Mouse (Mus musculus) bone marrow, adult 2 months (tissue): Measurements from ENCODE around the gene Tpo. TPM values are rescaled to one million over a fixed set of nuclear protein-coding genes. Genes with fewer than 3 reads are reported as not detected.

Experiments used
- H3K27ac ChIP-seq: fragments of 200-500 bp; 2 replicates; pipeline ENCODE4 v1.5.1; 2012; ENCODE audit warnings: low read depth, mild to moderate bottlenecking, control low read depth, inconsistent platforms, low read length; ENCODE audit not compliant: control insufficient read depth, poor library complexity, insufficient read depth
- H3K4me1 ChIP-seq: fragments of 200-500 bp; 2 replicates; pipeline ENCODE4 v1.6.1; 2011; ENCODE audit warnings: low read length; ENCODE audit not compliant: control insufficient read depth, insufficient read depth
- H3K4me3 ChIP-seq: fragments of 200-500 bp; replicated peaks from 2 replicates; pipeline ENCODE3; 2011; ENCODE audit warnings: mild to moderate bottlenecking, low read depth, low read length, control low read depth; ENCODE audit not compliant: control insufficient read depth
- CTCF ChIP-seq: fragments of 200-500 bp; IDR thresholded peaks from 2 replicates; pipeline ENCODE4 v1.5.1; 2011; ENCODE audit warnings: low read length, control low read depth; ENCODE audit not compliant: control insufficient read depth, insufficient read depth
- POLR2A ChIP-seq: fragments of 200-500 bp; IDR thresholded peaks from 2 replicates; pipeline ENCODE4 v1.6.1; 2011; ENCODE audit warnings: low read depth, mild to moderate bottlenecking, control low read depth, low read length, borderline replicate concordance; ENCODE audit not compliant: control insufficient read depth
- WGBS: fragments of 180-500 bp; shearing (Covaris S2); methylation state at CpG from one replicate; pipeline ENCODE4 v1.1.7; 2018; 5-methylcytosine and 5-hydroxymethylcytosine counted together
- polyA plus RNA-seq: library from polyadenylated mRNA; stranded (reverse); fragments of >200 nt; gene quantifications from 2 replicates; pipeline ENCODE4 v1.2.4, GENCODE M21; 2011; ENCODE audit warnings: low replicate concordance; ENCODE audit not compliant: missing spikeins, insufficient read depth, insufficient read length

The Tpo gene
- polyA plus RNA-seq, 1 experiment = not detected

- TF ChIP-seq POLR2A = no peak
- no peak for TF ChIP-seq CTCF
- Histone ChIP-seq H3K27ac (no peak overlapping the region), H3K4me1 (no peaks in the 10 kb centered on the region), H3K4me3 (no peak overlapping the region)
- 83% methylated on average over 3 of the region's 3 CpGs for WGBS
Measured at GRCm38 (mm10) chr12:30160475-30160874, 28.1 kb upstream of the Tpo start.

GRCm38 (mm10) chr12:30159788-30160187 lies 27.4 kb upstream of the Tpo start:
- Histone ChIP-seq H3K4me1 (no peaks in the 10 kb centered on the region), H3K4me3 (no peak overlapping the region), H3K27ac (no peak overlapping the region)
- 77% methylated on average over 8 of the region's 8 CpGs for WGBS
- TF ChIP-seq CTCF = no peak
- no peak for TF ChIP-seq POLR2A

GRCm38 (mm10) chr12:30154079-30154673 lies 21.8 kb upstream of the Tpo start:
- Histone ChIP-seq H3K27ac (no peak overlapping the region), H3K4me1 (no peaks in the 10 kb centered on the region), H3K4me3 (no peak overlapping the region)
- WGBS = 68% methylated on average over 7 of the region's 7 CpGs
- TF ChIP-seq POLR2A (no peak), CTCF (no peak)

GRCm38 (mm10) chr12:30142085-30142484 lies 9.7 kb upstream of the Tpo start:
- 43% methylated on average over 3 of the region's 3 CpGs for WGBS
- TF ChIP-seq CTCF = no peak
- TF ChIP-seq POLR2A = no peak
- Histone ChIP-seq H3K4me1 (no peaks in the 10 kb centered on the region), H3K4me3 (no peak overlapping the region), H3K27ac (no peak overlapping the region)

- Histone ChIP-seq H3K27ac (no peak overlapping the region), H3K4me3 (no peak overlapping the region), H3K4me1 (no peaks in the 10 kb centered on the region)
- TF ChIP-seq POLR2A (no peak), CTCF (no peak)
- WGBS = 70% methylated on average over 6 of the region's 6 CpGs
Measured at GRCm38 (mm10) chr12:30129411-30129716, 3.1 kb downstream of the Tpo start.

GRCm38 (mm10) chr12:30128561-30129410 lies 3.6 kb downstream of the Tpo start:
- TF ChIP-seq CTCF (no peak), POLR2A (no peak)
- Histone ChIP-seq H3K27ac (no peak overlapping the region), H3K4me3 (no peak overlapping the region), H3K4me1 (no peaks in the 10 kb centered on the region)
- 47% methylated on average over 7 of the region's 7 CpGs for WGBS

- H3K4me3 ChIP-seq = no peak overlapping the region
- H3K27ac ChIP-seq = no peak overlapping the region
- WGBS = 74% methylated on average over 7 of the region's 7 CpGs
- H3K4me1 ChIP-seq = no peaks in the 10 kb centered on the region
- TF ChIP-seq POLR2A = no peak
- TF ChIP-seq CTCF = no peak
Measured at GRCm38 (mm10) chr12:30122347-30122746, 10.1 kb downstream of the Tpo start.

GRCm38 (mm10) chr12:30112271-30112670 lies 20.2 kb downstream of the Tpo start:
- TF ChIP-seq POLR2A (no peak), CTCF (no peak)
- Histone ChIP-seq H3K4me1 (no peaks in the 10 kb centered on the region), H3K4me3 (no peak overlapping the region), H3K27ac (no peak overlapping the region)
- 92% methylated on average over 2 of the region's 2 CpGs for WGBS
